Comparison of ENCODE assay signal across 9 mouse cellular contexts in the genomic region with DNA sequence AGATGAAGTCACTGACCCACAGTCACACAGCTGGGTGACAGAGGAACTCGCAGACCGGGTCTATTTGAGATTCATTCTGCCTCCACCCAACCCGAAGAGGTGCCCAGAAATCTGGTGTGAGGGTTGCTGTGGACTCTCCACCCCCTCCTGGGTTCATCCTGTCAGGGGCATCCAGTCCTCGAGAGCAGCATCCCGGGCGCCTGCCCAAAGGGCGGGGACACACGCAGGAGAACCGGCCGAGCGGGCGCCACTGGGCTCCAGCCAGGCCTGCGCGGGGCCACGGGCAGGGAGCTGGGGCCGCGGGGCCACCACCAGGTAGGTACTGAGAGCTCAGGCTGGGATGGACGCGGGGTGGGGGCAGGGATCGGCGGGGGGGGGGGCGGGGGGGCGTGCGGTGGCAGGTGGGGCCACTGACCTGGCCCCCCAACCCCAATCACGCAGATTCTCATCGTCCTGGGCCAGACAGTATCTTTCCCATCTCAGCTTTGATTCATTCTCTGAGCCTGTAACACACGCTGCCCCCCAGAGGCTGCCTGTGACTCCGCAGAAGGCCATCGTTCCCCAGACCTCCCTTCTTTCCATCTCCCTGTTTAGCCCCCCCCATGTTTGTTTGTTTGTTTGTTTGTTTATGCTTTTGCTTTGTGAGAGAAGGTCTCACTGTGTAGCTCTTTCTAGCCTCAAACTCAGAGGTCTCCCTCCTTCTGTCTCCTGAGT. TPM values are rescaled to one million over a fixed set of nuclear protein-coding genes. Genes with fewer than 3 reads are reported as not detected.
DNase-seq lines count a peak whose midpoint lies in the region; ATAC-seq and TF ChIP-seq lines count a peak whose summit lies in the region.
"Had no signal": no experiment of that assay in that cellular context is flagged by ENCODE, and none has a peak within 500 bp of the region (broad histone marks: within the 10 kb centered on the region; RNA-seq: fewer than 3 reads in every experiment).

A gene (plus strand): TSS at position 187 of the 714 bp plus-strand sequence.

- H3K9ac ChIP-seq in hindbrain, embryonic 14.5 days, result peak within 1 kb of the TSS; percentile 44
- peak within 1 kb of the TSS; percentile 59 for H3K9ac ChIP-seq in midbrain, embryonic 11.5 days (ENCODE audit: low read length)
- H3K9ac ChIP-seq: liver, embryonic 15.5 days had no signal

- under 1% methylated on average over 23 of the region's 29 CpGs for WGBS in cerebellum, adult 2 months
- 4% methylated on average over 17 of the region's 29 CpGs for WGBS in hindbrain, embryonic 14.5 days
- WGBS in midbrain, embryonic 11.5 days, result 5% methylated on average over 22 of the region's 29 CpGs

- peak within 1 kb of the TSS; percentile 45 for H3K4me2 ChIP-seq in hindbrain, embryonic 14.5 days (replicated peaks)
- peak within 1 kb of the TSS; percentile 44 for H3K4me2 ChIP-seq in midbrain, embryonic 11.5 days
- H3K4me2 ChIP-seq: liver, embryonic 15.5 days had no signal

- no peaks in the 10 kb centered on the region for H3K9me3 ChIP-seq in hindbrain, embryonic 14.5 days (ENCODE audit: control insufficient read depth, low read length)
- no peaks in the 10 kb centered on the region for H3K9me3 ChIP-seq in midbrain, embryonic 11.5 days (ENCODE audit: control insufficient read depth, low read length)
- H3K9me3 ChIP-seq: liver, embryonic 15.5 days had no signal

- H3K27me3 ChIP-seq in cerebellum, adult 2 months (ENCODE audit: control insufficient read depth, insufficient read depth, low read length), result no peaks in the 10 kb centered on the region
- H3K27me3 ChIP-seq in hindbrain, embryonic 14.5 days (ENCODE audit: control insufficient read depth, insufficient read depth, low read length), result peaks cover 49% of the 10 kb centered on the region
- H3K27me3 ChIP-seq in midbrain, embryonic 11.5 days (ENCODE audit: control insufficient read depth, insufficient read depth, low read length), result peaks cover 47% of the 10 kb centered on the region

- ATAC-seq in hindbrain, embryonic 14.5 days (ENCODE audit: low FRiP score), result no peak
- ATAC-seq in midbrain, embryonic 11.5 days (ENCODE audit: low FRiP score), result peak; percentile 25; the same call in 1 of the 2 replicates

- H3K36me3 ChIP-seq in hindbrain, embryonic 14.5 days (replicated peaks; ENCODE audit: control insufficient read depth, insufficient read depth), result no peaks in the 10 kb centered on the region
- H3K36me3 ChIP-seq in midbrain, embryonic 11.5 days (ENCODE audit: control insufficient read depth, insufficient read depth, low read length), result no peaks in the 10 kb centered on the region
- H3K36me3 ChIP-seq: liver, embryonic 15.5 days had no signal

- TF ChIP-seq CTCF in cerebellum, adult 2 months (IDR thresholded peaks at IDR 0.05; ENCODE audit: borderline replicate concordance, insufficient read depth, low read depth, low read length), result peak; percentile 63

- peak within 1 kb of the TSS; percentile 33 for H3K4me3 ChIP-seq in cerebellum, adult 2 months (replicated peaks; ENCODE audit: insufficient read depth, low read depth, low read length)
- H3K4me3 ChIP-seq in hindbrain, embryonic 14.5 days (replicated peaks; ENCODE audit: low read length), result peak within 1 kb of the TSS; percentile 10
- H3K4me3 ChIP-seq in midbrain, embryonic 11.5 days (ENCODE audit: low read depth, low read length), result peak within 1 kb of the TSS; percentile 9; the same call in 1 of the 2 replicates
- H3K4me3 ChIP-seq: liver, embryonic 15.5 days had no signal

- TF ChIP-seq POLR2A in cerebellum, adult 2 months (IDR thresholded peaks at IDR 0.05; ENCODE audit: borderline replicate concordance, insufficient read depth, low read length), result no peak

- no peak within 1 kb of the TSS for H3K27ac ChIP-seq in cerebellum, adult 2 months (ENCODE audit: insufficient read depth, low read length)
- H3K27ac ChIP-seq in hindbrain, embryonic 14.5 days, result no peak within 1 kb of the TSS
- H3K27ac ChIP-seq in midbrain, embryonic 11.5 days (ENCODE audit: low read depth, low read length), result no peak within 1 kb of the TSS
- H3K27ac ChIP-seq: liver, embryonic 15.5 days had no signal

- DNase-seq in cerebellum, adult 2 months, result peak; percentile 60 to 62
- no peak for DNase-seq in cerebellum, adult 11 months
- peak; percentile 49 for DNase-seq in urinary bladder, adult 2 months (ENCODE audit: low spot score)
- no peak for DNase-seq in urinary bladder, postnatal 10 days (ENCODE audit: low spot score)
- peak; percentile 36 for DNase-seq in hindbrain, embryonic 14.5 days (ENCODE audit: low spot score)
- DNase-seq in midbrain, embryonic 11.5 days (ENCODE audit: low spot score, missing footprints), result no peak
- DNase-seq in left cerebral cortex, adult 9 months (ENCODE audit: low spot score in 2 of 2), result no peak
- no peak for DNase-seq in spleen, adult 12 weeks (ENCODE audit: low spot score)

- H3K4me1 ChIP-seq in cerebellum, adult 2 months (ENCODE audit: control insufficient read depth, insufficient read depth, low read length), result peaks cover 6% of the 10 kb centered on the region
- peaks cover 5% of the 10 kb centered on the region; the same call in 1 of the 2 replicates for H3K4me1 ChIP-seq in hindbrain, embryonic 14.5 days (replicated peaks; ENCODE audit: control insufficient read depth, insufficient read depth, low read length)
- H3K4me1 ChIP-seq in midbrain, embryonic 11.5 days (ENCODE audit: control insufficient read depth, insufficient read depth, low read length), result peaks cover 13% of the 10 kb centered on the region; the same call in 1 of the 2 replicates

RNA-seq across cellular contexts. Expression of the gene that starts here (rescaled TPM):
- 1.3 and 1.8 TPM in 2 replicates for polyA plus RNA-seq in cerebellum, adult 2 months (2012; rRNA removed)
- 1.5 and 1.6 TPM in 2 replicates for polyA plus RNA-seq in urinary bladder, adult 2 months (2012; rRNA removed)
- 0.98 and 1.1 TPM in 2 replicates for polyA plus RNA-seq in hindbrain, embryonic 14.5 days (2014; fragmentation: Nextera tagmentation; extraction: Ambion mirVana)
- not detected in 2 replicates for polyA plus RNA-seq in midbrain, embryonic 11.5 days (2014; fragmentation: Nextera tagmentation; extraction: Ambion mirVana)
- polyA plus RNA-seq: liver, embryonic 15.5 days had no signal

Comparison
In these comparisons a context has a peak if more than half of its experiments do, and no peak if none do; other contexts are left out.
1. DNase-seq: peak in cerebellum, adult 2 months (2 of 2), urinary bladder, adult 2 months (single experiment) and hindbrain, embryonic 14.5 days (single experiment); none in cerebellum, adult 11 months (single experiment), urinary bladder, postnatal 10 days (single experiment), midbrain, embryonic 11.5 days (single experiment), left cerebral cortex, adult 9 months (0 of 2) and spleen, adult 12 weeks (single experiment).
2. Peak in ATAC-seq, H3K4me3 ChIP-seq, H3K9ac ChIP-seq and H3K4me2 ChIP-seq in midbrain, embryonic 11.5 days; RNA of the gene not detected or under 1 TPM.
3. Peak in every context shown above with its lines, with median percentiles within 50 percentile points of each other: H3K4me3 ChIP-seq.